Mouse (Mus musculus): ENCODE data around the gene 4933405L10Rik.

Gene 4933405L10Rik

DNA sequence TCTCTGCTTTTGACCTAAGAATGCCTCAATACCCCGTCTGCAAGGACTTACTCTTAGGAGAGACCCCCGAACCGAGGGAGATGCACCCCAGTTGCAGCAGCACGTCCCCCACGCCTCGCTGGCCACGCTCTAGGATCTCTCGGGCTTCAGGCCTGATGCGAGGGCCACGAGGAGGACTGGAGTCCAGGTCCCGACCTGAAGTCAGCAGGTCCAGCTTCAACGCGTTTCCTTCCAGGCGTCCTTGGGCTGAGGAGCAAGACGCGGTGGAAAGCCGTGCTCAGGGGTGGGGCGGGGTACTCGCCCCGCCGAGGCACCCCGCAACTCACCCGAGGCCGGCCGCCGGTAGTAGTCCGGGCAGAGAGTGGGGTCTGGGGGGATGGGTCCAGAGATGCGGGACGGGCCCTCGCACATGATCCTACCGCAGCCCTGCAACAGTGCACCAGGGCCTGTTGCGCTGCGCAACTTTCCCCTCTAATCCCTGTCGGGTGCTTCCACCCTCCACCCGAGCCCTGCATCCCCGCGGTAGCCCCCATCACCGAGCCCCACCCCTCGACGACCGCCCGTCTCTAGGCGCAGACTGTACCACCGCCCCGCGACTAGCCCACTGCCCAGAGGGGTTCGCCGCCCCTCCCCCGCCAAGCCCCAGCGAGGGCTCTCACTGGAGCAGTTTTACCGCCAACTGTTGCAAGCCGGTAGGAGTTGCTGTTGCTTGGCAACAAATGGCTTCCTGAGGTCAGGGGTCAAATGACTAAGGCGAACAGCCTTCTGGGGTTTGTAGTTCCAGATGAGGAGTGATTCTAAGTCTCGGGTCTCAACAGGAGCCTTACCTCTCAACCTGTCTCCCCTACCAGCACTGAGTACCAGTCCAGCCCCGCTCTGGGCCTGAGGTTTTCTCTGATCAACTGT lies at the start of gene 4933405L10Rik, which contains the start of gene Enkd1:
TSS of gene 4933405L10Rik (plus strand) at position 158 of the 906 bp plus-strand sequence.
TSS of gene Enkd1 (minus strand) at position 713 of the 906 bp plus-strand sequence.
- DNase-seq (ENCODE audit: low spot score), result peak; percentile 95

DNA sequence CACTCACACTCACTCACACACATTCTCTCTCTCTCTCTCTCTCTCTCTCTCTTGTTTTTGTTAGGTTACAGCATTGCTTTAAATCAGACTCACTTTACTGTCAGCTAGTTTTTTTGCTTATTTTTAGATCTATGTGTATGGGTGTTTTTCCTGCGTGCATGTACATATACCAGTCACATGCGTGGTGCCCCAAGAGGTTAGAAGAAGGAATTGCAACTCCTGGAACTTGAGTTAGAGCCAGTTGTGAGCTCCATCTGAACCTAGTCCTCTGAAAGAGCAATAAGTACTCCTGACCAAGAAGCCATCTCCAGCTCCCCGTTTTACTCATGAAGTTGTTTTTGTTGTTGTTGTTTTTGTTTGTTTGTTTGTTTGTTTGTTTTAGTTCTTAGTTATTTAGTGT lies 46.3 kb upstream of the 4933405L10Rik start:
- peak; percentile 56 for DNase-seq (ENCODE audit: low spot score)

DNA sequence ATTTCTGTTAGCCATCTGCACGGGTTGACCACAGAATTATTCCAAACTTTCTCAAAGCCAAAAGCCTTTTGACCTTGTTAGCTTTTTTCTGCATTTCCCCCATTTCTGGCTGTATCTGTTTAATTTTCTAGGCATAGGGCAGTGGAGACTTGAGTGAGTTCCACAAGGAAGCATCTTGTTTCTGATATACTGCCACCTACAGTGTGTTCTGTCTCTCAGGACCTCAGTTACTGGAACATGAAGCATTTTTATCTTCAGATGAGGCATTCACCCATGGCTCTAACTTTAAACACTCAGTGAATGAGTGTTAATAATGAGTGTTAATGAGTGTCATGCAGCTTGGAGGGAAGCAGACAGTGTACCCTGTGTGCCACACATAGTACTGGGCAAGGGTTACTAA lies 29.6 kb upstream of the 4933405L10Rik start:
- no peak for DNase-seq (ENCODE audit: low spot score)

DNA sequence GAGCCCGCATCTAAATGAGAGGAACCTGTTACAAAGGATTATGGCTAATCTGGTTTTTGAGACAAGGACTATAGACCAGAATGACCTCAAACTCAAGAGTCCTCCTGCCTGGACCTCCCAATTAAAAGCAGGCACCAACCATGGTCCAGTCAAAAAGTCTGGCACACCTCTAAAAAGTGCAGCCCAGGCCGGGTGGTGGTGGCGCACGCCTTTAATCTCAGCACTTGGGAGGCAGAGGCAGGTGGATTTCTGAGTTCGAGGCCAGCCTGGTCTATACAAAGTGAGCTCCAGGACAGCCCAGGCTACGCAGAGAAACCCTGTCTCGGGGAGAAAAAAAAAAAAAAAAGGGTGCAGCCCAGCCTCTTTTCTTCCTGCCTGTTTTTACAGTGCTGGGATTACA lies 22.1 kb upstream of the 4933405L10Rik start:
- DNase-seq (ENCODE audit: low spot score), result no peak

DNA sequence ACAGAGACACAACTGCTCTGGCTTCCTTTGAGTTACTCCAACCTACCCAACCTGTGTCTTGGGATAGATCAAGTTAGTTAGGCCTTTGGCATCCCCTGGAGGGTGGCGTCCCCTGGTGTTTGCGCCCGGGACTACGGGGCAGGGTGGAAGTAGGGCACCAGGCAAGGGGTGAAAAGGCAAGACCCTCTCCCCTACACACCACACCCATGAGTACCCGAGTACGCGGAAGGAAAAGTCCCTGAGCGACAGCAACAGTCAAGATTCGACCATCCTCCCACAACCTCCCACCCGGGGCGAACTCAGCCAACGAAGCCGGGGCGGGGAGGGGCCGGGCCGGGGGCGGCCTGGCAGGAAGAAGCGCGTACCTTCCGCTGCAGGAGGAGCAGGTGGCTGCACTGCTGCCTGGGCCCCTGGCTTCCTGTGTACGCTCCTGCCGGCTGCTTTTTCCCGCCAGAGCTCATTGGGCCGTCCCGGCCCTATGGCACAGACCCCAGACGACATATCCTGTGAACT lies 21.6 kb upstream of the 4933405L10Rik start, which contains the start of gene Carmil2:
TSS of gene Carmil2 (plus strand) at position 479 of the 513 bp plus-strand sequence.
- peak; percentile 63 for DNase-seq (ENCODE audit: low spot score)

DNA sequence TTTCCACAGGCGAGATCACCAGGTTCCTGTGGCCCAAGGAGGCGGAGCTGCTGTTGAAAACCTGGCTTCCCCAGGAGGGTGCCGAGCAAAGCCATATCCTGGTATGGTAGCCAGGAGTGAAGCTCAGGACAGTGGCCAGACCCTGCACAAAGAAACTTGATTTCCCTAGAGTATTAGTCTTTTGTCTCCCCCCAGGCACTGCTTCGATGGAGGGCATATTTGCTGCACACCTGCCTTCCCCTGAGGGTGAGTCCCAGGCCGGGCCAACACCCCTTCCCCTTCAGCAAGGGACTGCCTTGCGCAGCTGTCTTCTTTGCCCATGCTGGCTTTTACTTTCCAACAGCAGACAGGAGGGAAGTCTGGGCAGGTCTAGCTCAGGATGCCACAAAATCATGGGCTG lies 20.9 kb upstream of the 4933405L10Rik start:
- no peak for DNase-seq (ENCODE audit: low spot score)

DNA sequence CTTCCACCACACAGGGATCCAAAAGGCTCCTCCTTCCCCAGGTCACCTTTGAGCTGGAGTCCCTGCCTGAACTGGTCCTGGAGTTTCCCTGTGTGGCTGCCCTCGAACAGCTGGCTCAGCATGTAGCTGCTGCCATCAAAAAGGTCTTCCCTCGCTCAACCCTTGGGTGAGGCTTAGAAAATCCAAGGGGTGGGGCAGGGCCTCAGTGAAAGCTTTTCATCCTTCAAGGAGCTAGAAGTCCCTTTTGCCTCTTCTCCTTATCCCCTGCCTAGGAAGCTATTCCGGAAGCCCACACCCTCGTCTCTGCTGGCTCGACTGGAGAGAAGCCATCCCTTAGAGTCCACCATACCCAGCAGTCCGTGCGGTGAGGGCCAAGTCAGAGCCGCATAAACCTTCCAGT lies 19.9 kb upstream of the 4933405L10Rik start:
- DNase-seq (ENCODE audit: low spot score), result no peak

DNA sequence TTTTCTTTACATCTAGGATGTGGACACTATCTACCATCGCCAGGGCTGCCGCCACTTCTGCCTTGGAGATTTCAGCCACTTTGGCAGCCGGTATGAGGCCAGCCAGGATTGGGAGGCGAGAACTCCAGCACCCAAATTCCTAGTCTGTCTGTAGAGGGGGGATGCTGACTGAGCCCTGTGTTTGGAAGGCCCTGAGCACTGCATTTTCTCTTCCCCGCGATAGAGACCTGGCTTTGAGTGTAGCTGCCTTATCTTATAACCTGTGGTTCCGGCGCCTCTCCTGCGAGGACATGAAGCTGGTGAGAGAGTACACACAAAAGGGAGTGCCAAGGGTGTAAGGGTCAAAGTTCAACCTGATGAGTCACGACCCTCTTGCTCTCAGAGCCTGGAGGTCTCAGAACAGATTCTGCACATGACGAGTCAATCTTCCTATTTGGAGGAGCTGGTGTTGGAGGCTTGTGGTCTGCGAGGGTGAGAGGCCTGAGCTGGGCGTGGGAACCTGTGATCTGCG lies 19.2 kb upstream of the 4933405L10Rik start:
- DNase-seq (ENCODE audit: low spot score), result no peak

DNA sequence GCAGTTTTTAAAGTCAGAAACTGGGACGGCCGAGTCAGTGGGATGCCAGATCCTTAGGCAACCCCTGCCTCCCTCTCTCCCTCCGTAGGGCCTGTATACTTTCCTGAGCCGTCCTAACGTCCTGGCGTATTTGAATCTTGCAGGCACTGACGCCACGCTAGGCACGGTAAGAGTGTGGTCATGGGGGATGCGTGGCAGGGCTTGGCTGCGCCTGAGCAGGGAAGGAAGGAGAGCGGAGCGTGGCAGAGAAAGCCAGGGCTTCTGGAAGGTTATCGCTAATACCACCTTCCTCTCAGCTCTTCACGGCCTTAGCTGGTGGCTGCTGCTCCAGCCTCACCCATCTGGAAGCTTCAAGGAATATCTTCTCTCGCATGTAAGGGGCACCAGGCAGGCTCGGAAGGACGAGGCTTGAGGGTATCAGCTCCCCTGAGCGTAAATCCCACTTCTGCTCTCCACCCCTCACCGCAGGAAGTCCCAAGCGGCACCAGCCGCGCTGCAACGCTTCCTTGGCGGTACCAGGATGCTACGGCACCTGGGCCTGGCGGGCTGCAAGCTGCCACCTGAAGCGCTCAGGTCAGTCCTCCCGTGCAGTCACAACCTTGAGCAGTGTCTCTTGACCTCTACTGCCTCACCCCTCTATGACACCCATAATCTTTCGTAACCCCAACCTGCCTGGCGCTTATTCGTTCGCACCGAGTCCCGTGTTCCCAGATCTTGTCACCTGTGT lies 18.0 kb upstream of the 4933405L10Rik start:
- no peak for DNase-seq (ENCODE audit: low spot score)

DNA sequence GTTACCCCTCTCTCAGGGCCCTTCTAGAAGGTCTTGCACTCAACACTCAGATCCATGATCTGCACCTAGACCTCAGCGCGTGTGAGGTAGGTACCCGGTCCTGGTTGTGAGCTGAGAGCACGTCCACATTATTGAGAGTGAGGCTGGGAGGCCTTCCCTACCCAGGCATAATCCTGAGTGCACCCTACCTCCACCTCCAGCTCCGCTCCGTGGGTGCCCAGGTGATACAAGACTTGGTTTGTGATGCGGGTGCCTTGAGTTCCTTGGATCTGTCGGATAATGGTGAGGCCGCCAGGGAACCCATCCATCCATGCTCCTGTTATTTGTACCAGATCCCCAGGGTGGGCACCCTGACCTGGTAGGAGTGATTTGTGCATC lies 17.5 kb upstream of the 4933405L10Rik start:
- no peak for DNase-seq (ENCODE audit: low spot score)

DNA sequence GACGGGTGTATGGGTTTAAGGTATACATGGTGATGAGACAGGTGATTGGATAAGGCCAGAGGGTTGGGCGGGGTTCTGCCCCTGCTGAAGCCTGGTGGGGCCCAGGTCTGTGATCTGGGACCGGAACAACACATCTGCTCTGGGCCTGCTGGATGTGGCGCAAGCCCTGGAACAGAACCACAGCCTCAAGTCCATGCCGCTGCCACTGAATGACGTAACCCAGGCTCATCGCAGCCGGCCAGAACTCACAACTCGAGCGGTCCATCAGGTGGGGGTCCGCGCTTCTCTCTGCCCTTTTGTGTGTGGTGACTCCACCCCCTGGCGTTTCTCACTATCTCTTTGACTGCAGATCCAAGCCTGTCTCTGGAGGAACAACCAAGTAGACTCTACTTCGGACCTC lies 16.5 kb upstream of the 4933405L10Rik start:
- no peak for DNase-seq (ENCODE audit: low spot score)

DNA sequence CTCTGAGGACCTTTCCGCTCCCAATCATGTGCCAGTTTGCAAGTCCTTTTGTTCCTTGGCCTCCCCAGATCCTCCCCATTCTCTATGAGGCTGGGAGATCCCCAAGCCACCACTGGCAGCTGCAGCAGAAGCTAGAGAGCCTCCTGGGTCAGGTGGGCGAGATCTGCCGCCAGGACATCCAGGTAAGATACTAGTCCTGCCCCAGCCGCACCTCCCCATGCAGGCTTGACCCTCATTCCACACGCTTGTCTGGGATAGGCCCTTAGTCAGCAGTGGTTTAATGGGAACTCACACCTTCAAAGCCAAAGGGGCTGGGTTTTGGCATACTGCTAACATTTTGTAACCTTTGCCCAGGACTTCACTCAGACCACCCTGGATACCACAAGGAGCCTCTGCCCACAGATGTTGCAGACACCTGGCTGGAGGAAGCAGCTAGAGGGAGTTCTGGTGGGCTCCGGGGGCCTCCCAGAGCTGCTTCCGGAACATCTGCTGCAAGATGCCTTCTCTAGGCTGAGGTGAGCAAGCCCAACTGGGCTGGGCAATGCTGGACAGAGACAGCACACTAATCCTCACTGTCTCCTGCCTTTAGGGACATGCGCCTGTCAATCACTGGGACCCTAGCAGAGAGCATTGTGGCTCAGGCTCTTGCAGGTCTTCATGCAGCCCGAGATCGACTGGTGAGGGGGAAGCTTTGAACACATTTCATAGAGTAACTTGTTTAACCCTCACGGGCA lies 14.8 kb upstream of the 4933405L10Rik start:
- no peak for DNase-seq (ENCODE audit: low spot score)

DNA sequence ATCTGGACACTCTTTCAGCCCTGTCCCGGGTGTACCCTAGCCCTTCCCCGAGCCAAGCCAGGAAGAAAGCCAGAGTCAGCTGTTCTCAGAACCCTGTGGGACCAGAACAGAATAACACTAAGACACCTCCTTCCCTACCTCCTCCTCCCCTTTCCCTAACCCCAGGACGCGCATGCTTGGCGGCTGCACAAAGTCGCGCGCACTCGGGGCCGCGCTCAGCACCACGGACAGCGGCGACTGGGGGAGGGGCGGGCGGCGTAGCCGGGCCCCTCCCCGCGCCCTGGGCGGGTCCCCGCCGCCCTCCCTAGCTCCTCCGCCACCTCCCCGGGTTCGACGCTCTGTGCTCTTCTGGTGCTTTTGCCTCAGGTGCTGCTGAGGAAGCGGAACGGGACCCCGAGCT lies 13.8 kb upstream of the 4933405L10Rik start:
- peak; percentile 70 for DNase-seq (ENCODE audit: low spot score)

DNA sequence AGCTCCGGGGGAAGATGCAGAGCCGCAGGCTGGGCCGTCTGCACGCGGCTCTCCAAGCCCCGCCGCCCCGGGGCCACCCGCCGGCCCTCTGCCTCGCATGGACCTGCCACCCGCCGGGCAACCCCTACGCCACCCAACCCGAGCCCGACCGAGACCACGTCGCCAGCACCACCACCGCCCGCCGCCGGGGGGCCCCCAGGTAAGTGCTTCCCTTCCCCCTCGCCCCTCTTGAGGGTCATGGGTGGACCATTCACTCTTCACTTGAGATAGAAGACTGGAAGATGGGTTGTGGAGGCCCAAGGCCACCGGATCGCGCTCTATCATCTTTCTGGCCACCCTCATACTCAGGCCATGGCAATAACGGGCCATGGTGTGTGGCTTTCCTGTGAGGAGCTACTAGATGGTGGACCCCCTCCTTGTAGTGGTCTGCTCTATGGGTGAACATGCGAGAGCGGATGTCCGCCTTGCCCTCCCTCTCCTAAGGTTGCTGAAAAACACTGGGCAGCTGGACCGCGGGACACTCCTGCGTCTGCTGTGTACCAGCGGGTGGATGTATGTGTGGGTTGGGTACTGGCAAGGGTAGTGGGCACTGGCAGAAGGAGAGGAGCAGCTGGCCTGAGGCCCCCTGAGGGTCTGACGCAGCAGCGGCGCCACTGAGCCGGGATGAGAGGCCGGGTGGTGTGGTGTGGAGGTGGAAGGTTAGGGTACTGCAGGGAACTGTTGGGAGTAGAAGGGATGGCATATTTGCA lies 13.2 kb upstream of the 4933405L10Rik start:
- DNase-seq (ENCODE audit: low spot score), result peak; percentile 58

DNA sequence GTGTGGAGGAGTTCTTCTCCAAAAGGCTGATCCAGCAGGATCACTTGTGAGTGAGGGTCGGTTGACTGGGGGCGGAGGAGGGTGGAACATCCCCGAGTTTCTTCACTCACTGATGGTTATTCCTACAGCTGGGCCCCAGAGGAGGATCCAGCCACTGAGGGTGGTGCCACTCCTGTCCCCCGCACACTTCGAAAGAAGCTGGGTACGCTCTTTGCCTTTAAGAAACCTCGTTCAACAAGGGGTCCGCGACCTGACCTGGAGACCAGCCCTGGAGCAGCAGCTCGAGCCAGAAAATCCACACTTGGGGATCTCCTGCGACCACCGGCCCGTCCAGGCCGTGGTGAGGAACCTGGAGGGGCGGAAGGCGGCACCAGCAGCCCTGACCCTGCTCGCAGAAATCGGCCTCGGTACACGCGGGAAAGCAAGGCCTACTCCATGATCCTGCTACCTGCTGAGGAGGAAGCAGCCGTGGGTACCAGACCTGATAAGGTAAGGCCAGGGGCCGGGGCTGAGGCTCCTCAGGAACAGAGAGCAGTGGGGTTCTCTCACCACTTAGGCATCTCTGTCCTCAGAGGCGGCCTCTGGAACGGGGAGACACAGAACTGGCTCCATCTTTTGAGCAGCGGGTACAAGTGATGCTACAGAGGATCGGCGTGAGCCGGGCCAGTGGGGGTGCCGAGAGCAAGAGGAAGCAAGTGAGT lies 12.2 kb upstream of the 4933405L10Rik start:
- DNase-seq (ENCODE audit: low spot score), result no peak

DNA sequence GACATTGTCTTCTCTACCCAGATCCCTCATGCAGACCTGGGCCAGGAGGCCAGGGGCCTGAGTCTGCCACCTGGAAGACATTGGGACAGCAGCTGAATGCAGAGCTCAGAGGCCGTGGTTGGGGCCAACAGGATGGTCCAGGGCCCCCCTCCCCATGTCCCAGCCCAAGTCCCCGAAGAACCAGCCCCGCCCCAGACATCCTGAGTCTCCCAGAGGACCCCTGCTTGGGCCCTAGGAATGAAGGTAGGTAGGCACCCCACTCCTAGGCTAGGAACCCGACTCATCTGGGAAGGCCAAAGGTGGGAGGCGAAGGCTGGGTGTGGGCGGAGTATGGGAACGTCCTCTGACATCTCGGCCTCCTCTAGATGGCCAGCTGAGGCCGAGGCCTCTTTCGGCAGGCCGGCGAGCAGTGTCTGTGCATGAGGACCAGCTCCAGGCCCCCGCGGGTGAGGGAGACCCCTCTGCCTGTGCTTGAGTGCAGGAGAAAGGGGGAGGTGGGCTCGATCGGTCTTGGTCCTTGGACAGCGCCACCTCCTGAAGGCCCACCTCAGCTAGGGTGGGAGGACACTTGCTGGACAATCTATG lies 10.2 kb upstream of the 4933405L10Rik start:
- DNase-seq (ENCODE audit: low spot score), result no peak

DNA sequence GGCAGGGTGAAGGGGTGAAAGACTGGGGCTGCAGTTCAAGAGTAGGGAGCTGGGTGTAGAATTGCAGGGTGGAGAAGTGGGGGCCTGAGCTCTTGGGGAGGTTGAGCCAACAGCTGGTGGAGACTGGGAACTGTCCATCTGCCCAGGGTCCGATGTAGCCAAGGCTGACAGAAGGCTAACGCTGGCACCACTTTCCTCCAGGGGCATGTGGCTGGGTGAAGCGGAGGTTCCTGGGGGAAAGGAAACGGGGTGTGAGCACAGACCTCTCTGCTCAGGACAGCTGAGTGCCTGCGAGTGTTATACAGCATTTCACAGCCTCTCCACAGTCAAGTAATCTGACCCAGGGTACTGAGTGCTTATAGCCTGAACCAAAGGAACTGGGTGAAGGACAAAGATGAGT lies 8.7 kb upstream of the 4933405L10Rik start:
- DNase-seq (ENCODE audit: low spot score), result no peak

DNA sequence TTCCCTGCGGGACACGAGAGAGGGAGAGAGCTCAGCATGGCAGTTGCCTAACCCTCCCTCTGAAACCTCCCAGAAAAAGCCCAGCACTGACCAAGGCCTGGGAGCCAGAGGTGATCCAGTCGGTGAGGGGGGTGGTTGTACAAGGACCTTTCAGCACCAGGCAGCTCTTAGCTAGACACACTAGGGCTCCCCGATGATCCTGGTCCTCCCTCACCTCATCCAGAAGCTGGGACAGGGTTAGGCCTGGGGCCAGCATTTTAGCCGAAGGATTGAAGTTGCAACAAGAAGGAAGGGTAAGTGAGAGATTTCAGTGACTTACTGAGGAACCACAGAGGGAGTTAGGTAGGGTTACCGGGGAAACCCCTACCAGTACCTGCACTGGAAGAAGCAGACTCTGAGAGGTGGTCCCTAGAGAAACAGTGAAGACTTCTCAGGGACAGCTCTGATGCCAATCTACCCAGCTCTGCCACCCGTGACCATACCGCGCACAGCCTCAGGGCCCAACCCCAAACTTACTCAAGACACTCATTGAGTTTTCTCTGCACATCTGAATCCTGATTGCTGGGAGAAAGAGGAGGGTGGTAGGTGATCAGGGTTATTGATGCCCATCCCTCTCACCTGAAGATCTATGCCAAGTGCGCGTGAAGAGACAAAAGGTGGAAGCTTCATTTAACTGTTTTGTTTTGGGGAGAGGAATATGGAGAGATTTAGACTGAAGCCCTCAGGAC lies 7.8 kb upstream of the 4933405L10Rik start:
- no peak for DNase-seq (ENCODE audit: low spot score)

DNA sequence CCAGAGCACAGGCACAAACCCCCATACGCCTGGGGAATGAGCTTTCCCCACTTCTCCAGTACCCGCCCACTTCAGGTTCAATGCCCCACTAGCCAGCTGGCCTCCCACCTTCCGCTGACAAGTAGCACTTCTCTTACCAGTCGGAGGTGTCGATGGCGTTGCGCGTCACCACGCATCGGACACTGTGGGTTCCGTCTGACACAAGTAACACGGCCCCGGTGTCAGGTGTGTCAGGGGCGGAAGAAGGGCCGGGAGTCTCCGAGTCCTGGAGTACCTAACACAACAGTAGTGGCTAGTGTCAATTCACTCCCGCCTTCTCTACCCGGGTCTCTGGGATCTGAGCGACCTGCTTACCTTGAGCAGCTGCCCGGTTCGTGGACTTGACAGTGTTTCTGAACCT lies 6.9 kb upstream of the 4933405L10Rik start:
- DNase-seq (ENCODE audit: low spot score), result peak; percentile 55
